Mouse (Mus musculus): ENCODE results near the gene Kcna7.

The Kcna7 gene

GRCm38 (mm10) chr7:45457204-45458060 is 52.0 kb downstream of the Kcna7 start:
- DNase-seq (ENCODE audit: extremely low spot score, low spot score): peak; percentile 42

GRCm38 (mm10) chr7:45458748-45459563 is 53.5 kb downstream of the Kcna7 start:
- peak; percentile 89 for DNase-seq (ENCODE audit: extremely low spot score, low spot score)

Data from neural tube, embryonic 10.5 days (tissue).